Mouse (Mus musculus) thymus, adult 2 months (tissue): Measurements from ENCODE around the gene Abhd12b. TPM values are rescaled to one million over a fixed set of nuclear protein-coding genes. Genes with fewer than 3 reads are reported as not detected.

ENCODE experiments used
- DNase-seq: peaks from one replicate; pipeline ENCODE4 v3.0.0; 2021
- H3K27ac ChIP-seq: fragments of 200-500 bp; 2 replicates; pipeline ENCODE4 v1.5.1; 2012; ENCODE audit warnings: low read length, control low read depth; ENCODE audit not compliant: control insufficient read depth, insufficient read depth
- H3K27me3 ChIP-seq: fragments of 200-500 bp; 2 replicates; pipeline ENCODE4 v1.6.1; 2012; ENCODE audit warnings: mild to moderate bottlenecking, low read length, moderate library complexity, mixed read lengths; ENCODE audit not compliant: control insufficient read depth, insufficient read depth
- H3K36me3 ChIP-seq: fragments of 200-500 bp; 2 replicates; pipeline ENCODE4 v1.6.1; 2012; ENCODE audit warnings: mild to moderate bottlenecking, low read length, moderate library complexity; ENCODE audit not compliant: control insufficient read depth, insufficient read depth
- H3K4me1 ChIP-seq: fragments of 200-500 bp; replicated peaks from 2 replicates; pipeline ENCODE4 v1.6.1; 2012; ENCODE audit warnings: low read length; ENCODE audit not compliant: control insufficient read depth, insufficient read depth
- H3K4me3 ChIP-seq: fragments of 200-500 bp; 2 replicates; pipeline ENCODE4 v1.5.1; 2012; ENCODE audit warnings: mild to moderate bottlenecking, low read length, control low read depth, moderate library complexity; ENCODE audit not compliant: control insufficient read depth, insufficient read depth
- CTCF ChIP-seq: fragments of 200-500 bp; IDR thresholded peaks from 2 replicates; pipeline ENCODE4 v1.5.1; 2012; ENCODE audit warnings: mild to moderate bottlenecking, control low read depth, low read length, moderate library complexity, borderline replicate concordance; ENCODE audit not compliant: control insufficient read depth, poor library complexity, insufficient read depth; ENCODE audit errors: extremely low read depth
- POLR2A ChIP-seq: fragments of 200-500 bp; IDR thresholded peaks from 2 replicates; pipeline ENCODE4 v1.6.1; 2012; ENCODE audit warnings: mild to moderate bottlenecking, low read length, control low read depth, moderate library complexity; ENCODE audit not compliant: control insufficient read depth, poor library complexity, insufficient read depth; ENCODE audit errors: extremely low read depth
- WGBS: fragments of 180-500 bp; shearing (Covaris S2); methylation state at CpG from one replicate; pipeline ENCODE4 v1.1.7; 2018; 5-methylcytosine and 5-hydroxymethylcytosine counted together
- polyA plus RNA-seq: library from polyadenylated mRNA; depleted of rRNA; stranded (reverse); fragments of >200 nt; gene quantifications from 2 replicates; pipeline ENCODE4 v1.2.3, GENCODE M21; 2012

Gene Abhd12b
- polyA plus RNA-seq, 1 experiment: 0.12 TPM

GRCm38 (mm10) chr12:70196341-70196740, 42.4 kb downstream of the Abhd12b start:
- Histone ChIP-seq H3K27ac (no peak overlapping the region), H3K27me3 (no peaks in the 10 kb centered on the region), H3K4me1 (no peaks in the 10 kb centered on the region), H3K4me3 (no peak overlapping the region), H3K36me3 (no peaks in the 10 kb centered on the region)
- TF ChIP-seq POLR2A (no peak), CTCF (no peak)
- DNase-seq: no peak
- WGBS: 91% methylated on average over 5 of the region's 5 CpGs

- WGBS: 61% methylated on average over 5 of the region's 5 CpGs
- DNase-seq: no peak
- no peaks in the 10 kb centered on the region for H3K4me1 ChIP-seq
- H3K36me3 ChIP-seq: no peaks in the 10 kb centered on the region
- H3K27me3 ChIP-seq: no peaks in the 10 kb centered on the region
- no peak overlapping the region for H3K27ac ChIP-seq
- no peak overlapping the region for H3K4me3 ChIP-seq
- TF ChIP-seq POLR2A (no peak), CTCF (no peak)
Measured at GRCm38 (mm10) chr12:70201926-70202529, 48.1 kb downstream of the Abhd12b start.

- no peak for DNase-seq
- TF ChIP-seq POLR2A: no peak
- TF ChIP-seq CTCF: no peak
- Histone ChIP-seq H3K36me3 (no peaks in the 10 kb centered on the region), H3K4me3 (no peak overlapping the region), H3K4me1 (no peaks in the 10 kb centered on the region), H3K27ac (no peak overlapping the region), H3K27me3 (no peaks in the 10 kb centered on the region)
- WGBS: 95% methylated on average over 8 of the region's 8 CpGs
Measured at GRCm38 (mm10) chr12:70204433-70204832, 50.5 kb downstream of the Abhd12b start.

- Histone ChIP-seq H3K4me3 (no peak overlapping the region), H3K36me3 (no peaks in the 10 kb centered on the region), H3K27ac (no peak overlapping the region), H3K27me3 (no peaks in the 10 kb centered on the region), H3K4me1 (no peaks in the 10 kb centered on the region)
- no peak for TF ChIP-seq POLR2A
- no peak for TF ChIP-seq CTCF
- no peak for DNase-seq
- WGBS: 90% methylated on average over 5 of the region's 5 CpGs
Measured at GRCm38 (mm10) chr12:70208214-70208613, 54.3 kb downstream of the Abhd12b start.

- WGBS: 93% methylated on average over 4 of the region's 4 CpGs
- DNase-seq: no peak
- Histone ChIP-seq H3K27ac (no peak overlapping the region), H3K36me3 (no peaks in the 10 kb centered on the region), H3K27me3 (no peaks in the 10 kb centered on the region), H3K4me3 (no peak overlapping the region), H3K4me1 (no peaks in the 10 kb centered on the region)
- TF ChIP-seq CTCF: no peak
- no peak for TF ChIP-seq POLR2A
Measured at GRCm38 (mm10) chr12:70212501-70212900, 58.6 kb downstream of the Abhd12b start.

DNA sequence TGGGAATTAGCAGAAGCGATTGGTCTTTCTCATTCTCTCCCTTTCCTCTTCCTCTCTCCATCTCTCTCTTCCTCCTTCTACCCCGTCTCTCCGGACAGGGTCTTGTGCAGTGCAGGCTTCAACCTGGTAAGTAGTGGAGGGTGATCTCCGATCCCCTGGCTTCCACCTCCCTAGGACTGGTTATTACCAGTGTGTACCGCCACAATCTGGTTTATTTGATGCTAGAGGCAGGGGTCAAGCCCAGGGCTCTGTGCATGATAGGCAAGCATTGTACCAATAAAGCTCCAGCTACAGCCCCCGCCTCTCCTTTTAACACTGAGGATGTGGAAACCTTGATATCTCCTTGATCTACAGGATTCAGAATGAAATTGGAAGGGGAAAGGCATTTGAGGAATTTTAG, 59.7 kb downstream of the Abhd12b start:
- no peaks in the 10 kb centered on the region for H3K4me1 ChIP-seq
- no peak for DNase-seq
- H3K27me3 ChIP-seq: no peaks in the 10 kb centered on the region
- TF ChIP-seq CTCF (no peak), POLR2A (no peak)
- no peaks in the 10 kb centered on the region for H3K36me3 ChIP-seq
- no peak overlapping the region for H3K27ac ChIP-seq
- H3K4me3 ChIP-seq: no peak overlapping the region
- 93% methylated on average over 6 of the region's 6 CpGs for WGBS

DNA sequence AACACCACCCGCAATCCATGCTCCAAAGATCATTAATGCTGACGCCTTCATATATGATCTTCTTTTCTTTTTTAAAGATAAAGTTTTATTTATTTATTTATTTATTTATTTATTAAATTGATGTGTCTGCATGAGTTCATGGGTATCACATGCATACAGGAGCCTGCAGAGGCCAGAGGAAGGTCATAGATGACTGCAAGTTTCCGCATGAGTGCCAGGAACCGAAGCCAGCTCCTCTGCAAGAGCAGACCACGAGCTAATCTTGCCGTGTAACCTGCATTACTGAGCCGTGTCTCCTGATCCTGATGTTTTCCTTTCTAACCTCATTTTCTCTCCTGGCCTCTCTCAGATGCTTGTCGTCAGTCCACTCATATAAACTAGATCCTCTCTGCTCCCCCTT, 60.3 kb downstream of the Abhd12b start:
- Histone ChIP-seq H3K4me3 (no peak overlapping the region), H3K27ac (no peak overlapping the region), H3K36me3 (no peaks in the 10 kb centered on the region), H3K4me1 (no peaks in the 10 kb centered on the region; the same call in 1 of the 2 replicates), H3K27me3 (no peaks in the 10 kb centered on the region)
- 88% methylated on average over 8 of the region's 8 CpGs for WGBS
- TF ChIP-seq CTCF: no peak
- no peak for TF ChIP-seq POLR2A
- DNase-seq: no peak
